Mouse (Mus musculus) heart, embryonic 15.5 days (tissue): ENCODE data around the gene Ino80b. TPM values are rescaled to one million over a fixed set of nuclear protein-coding genes. Genes with fewer than 3 reads are reported as not detected.

ENCODE experiments used
- ATAC-seq: fragments of 200-750 bp; cut with Nextera tagmentation; replicated peaks from 2 replicates; pipeline ENCODE4 v1.8.0; 2017; ENCODE audit warnings: low read depth, moderate TSS enrichment; ENCODE audit not compliant: insufficient number of reproducible peaks, insufficient read depth, low FRiP score
- H3K27ac ChIP-seq: fragments of 300-500 bp; sonication (generic); 2 replicates; pipeline ENCODE4 v1.5.1; 2015; ENCODE audit warnings: mild to moderate bottlenecking, inconsistent platforms
- H3K27me3 ChIP-seq: fragments of 300-500 bp; sonication (generic); 2 replicates; pipeline ENCODE4 v1.6.1; 2015; ENCODE audit warnings: inconsistent platforms
- H3K36me3 ChIP-seq: fragments of 300-500 bp; sonication (generic); 2 replicates; pipeline ENCODE4 v1.6.1; 2015; ENCODE audit warnings: mild to moderate bottlenecking, inconsistent platforms
- H3K4me1 ChIP-seq: fragments of 300-500 bp; sonication (generic); replicated peaks from 2 replicates; pipeline ENCODE4 v1.6.1; 2015; ENCODE audit warnings: inconsistent platforms
- H3K4me2 ChIP-seq: fragments of 300-500 bp; sonication (generic); 2 replicates; pipeline ENCODE4 v1.6.1; 2015; ENCODE audit warnings: inconsistent platforms, mild to moderate bottlenecking, moderate library complexity
- H3K4me3 ChIP-seq: fragments of 300-500 bp; sonication (generic); 2 replicates; pipeline ENCODE4 v1.5.1; 2015; ENCODE audit warnings: mild to moderate bottlenecking, inconsistent platforms
- H3K9ac ChIP-seq: fragments of 300-500 bp; sonication (generic); 2 replicates; pipeline ENCODE4 v1.6.1; 2015; ENCODE audit warnings: mild to moderate bottlenecking, inconsistent platforms
- H3K9me3 ChIP-seq: fragments of 300-500 bp; sonication (generic); replicated peaks from 2 replicates; pipeline ENCODE4 v1.6.1; 2016; ENCODE audit warnings: inconsistent platforms
- WGBS: fragments of 180-500 bp; shearing (Covaris S2); methylation state at CpG from one replicate; pipeline ENCODE4 v1.1.7; 2015; ENCODE audit warnings: mixed read lengths; 5-methylcytosine and 5-hydroxymethylcytosine counted together
- polyA plus RNA-seq: library from polyadenylated mRNA; unstranded; fragments of >200 nt; fragmentation: Nextera tagmentation; extraction: Ambion mirVana; gene quantifications from 2 replicates; pipeline ENCODE4 v1.2.1, GENCODE M21; 2015

Ino80b gene
- polyA plus RNA-seq, 1 experiment from 2014 or later = 7.4 TPM

DNA sequence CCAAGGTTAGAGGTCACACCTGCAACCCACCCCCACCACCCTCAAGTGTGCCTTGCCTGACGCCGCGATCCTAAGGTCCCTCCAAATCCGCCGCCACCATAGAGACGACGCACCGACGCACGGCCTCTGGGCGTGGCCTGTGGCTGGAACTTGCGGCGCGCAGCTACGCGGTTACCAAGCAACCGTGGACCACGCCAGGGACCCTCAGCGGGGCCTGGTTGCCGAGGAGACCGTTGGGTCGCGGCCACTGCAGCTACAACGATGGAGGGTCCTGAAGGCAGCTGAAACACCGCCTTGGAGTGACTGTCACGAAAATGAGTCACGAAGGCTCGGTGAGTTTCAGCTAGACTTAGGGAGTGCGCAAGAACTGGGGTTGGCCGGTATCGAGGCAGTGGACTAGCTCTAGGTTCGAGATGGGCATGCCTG lies 31.0 kb upstream of the Ino80b start, which contains the start of the genes Wdr54 and 1700003E16Rik:
Gene Wdr54 (minus strand): TSS at position 139 of the 426 bp plus-strand sequence.
Gene 1700003E16Rik (plus strand): TSS at position 146 of the 426 bp plus-strand sequence.
- H3K4me3 ChIP-seq = peak within 1 kb of the TSS; percentile 58
- no peak within 1 kb of the TSS for H3K27ac ChIP-seq
- no peaks in the 10 kb centered on the region for H3K9me3 ChIP-seq
- ATAC-seq = peak; percentile 68; the same call in 1 of the 2 replicates
- H3K36me3 ChIP-seq = no peaks in the 10 kb centered on the region
- peaks cover 13% of the 10 kb centered on the region for H3K4me1 ChIP-seq
- H3K27me3 ChIP-seq = peaks cover 23% of the 10 kb centered on the region
- H3K4me2 ChIP-seq = peak within 1 kb of the TSS; percentile 78
- peak within 1 kb of the TSS; percentile 48 for H3K9ac ChIP-seq
- WGBS = 2% methylated on average over 32 of the region's 32 CpGs

DNA sequence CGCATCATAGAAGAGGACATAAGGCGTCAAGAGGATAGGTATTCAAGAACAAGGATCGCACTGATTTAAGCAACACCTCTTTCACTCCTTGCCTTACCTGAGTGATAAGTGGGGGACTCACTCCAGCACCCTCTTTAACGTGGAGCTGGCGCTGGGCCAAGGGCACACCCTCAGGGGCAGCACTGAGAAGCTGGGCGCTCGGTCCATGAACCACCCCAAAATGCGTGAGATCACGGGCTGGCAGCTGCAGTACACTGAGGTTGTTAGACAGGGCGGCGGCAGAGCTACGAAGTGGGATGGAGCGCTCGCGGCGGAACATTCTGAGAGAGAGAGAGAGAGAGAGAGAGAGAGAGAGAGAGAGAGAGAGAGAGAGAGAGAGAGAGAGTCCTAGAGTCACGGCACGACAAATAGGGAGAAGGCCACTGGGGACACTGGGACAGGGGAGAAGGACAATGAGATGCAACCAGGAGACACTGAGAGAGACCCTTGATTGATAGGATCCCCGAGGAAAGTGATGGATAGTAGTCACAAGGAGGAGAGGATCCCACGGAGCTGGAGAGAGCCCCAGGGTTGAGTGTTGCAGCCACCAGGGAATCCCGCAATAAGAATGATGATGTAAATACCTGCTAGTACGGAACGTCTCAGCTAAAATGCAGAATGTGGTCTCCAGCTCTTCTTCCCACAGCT lies 30.5 kb upstream of the Ino80b start:
- Histone ChIP-seq H3K4me2 (peak overlapping the region; percentile 78), H3K9me3 (no peaks in the 10 kb centered on the region), H3K27me3 (peaks cover 17% of the 10 kb centered on the region), H3K9ac (peak overlapping the region; percentile 48), H3K4me3 (peak overlapping the region; percentile 58), H3K36me3 (no peaks in the 10 kb centered on the region; the same call in 1 of the 2 replicates), H3K4me1 (peaks cover 11% of the 10 kb centered on the region), H3K27ac (no peak overlapping the region)
- no peak for ATAC-seq
- WGBS = 11% methylated on average over 23 of the region's 23 CpGs

DNA sequence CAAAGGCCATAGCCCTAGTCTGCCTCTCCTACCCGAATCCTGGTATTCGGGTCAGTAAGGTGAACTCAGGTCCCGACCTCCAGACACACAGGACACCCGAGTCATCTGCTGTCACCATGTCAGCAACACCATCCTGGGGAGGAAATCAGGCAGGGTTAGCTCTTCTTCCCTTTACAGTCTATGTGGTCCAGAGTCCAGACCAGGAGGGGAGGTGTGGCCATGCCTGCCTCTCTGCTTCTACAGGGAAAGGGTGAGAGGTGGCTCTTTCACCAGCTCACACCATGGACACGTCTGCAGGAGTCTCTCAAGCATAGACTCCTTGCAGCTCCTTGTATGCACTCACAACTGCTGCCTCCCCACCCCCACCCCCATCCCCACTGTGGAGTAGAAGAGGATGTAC lies 28.3 kb upstream of the Ino80b start:
- no peak for ATAC-seq
- H3K4me3 ChIP-seq = no peak overlapping the region
- H3K4me1 ChIP-seq = peaks cover 11% of the 10 kb centered on the region
- peaks cover 16% of the 10 kb centered on the region for H3K36me3 ChIP-seq
- no peak overlapping the region for H3K4me2 ChIP-seq
- H3K27ac ChIP-seq = no peak overlapping the region
- no peaks in the 10 kb centered on the region for H3K9me3 ChIP-seq
- peaks cover 8% of the 10 kb centered on the region; the same call in 1 of the 2 replicates for H3K27me3 ChIP-seq
- 62% methylated on average over 5 of the region's 5 CpGs for WGBS
- H3K9ac ChIP-seq = no peak overlapping the region

DNA sequence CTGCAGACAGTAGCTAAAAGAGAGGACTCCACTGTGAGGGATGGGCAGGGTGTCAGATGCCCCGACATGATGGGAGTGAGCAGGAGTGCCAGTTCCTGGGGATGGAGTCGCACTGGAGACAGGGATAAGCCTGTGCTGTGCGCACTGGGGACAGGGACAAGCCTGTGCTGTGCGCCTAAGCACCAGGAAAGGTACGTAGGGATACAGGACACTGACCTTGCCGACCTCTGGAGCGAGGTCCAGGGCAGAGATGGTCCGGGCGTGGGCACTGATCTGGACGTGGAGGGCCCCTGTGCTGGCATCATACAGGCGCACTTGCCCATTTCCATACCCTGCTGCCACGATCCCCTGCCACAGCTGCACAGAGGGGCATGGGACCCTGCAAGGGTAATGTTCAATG lies 27.8 kb upstream of the Ino80b start:
- Histone ChIP-seq H3K4me2 (no peak overlapping the region), H3K9ac (no peak overlapping the region), H3K4me1 (peaks cover 11% of the 10 kb centered on the region), H3K27ac (no peak overlapping the region), H3K9me3 (no peaks in the 10 kb centered on the region), H3K27me3 (peaks cover 8% of the 10 kb centered on the region; the same call in 1 of the 2 replicates), H3K4me3 (no peak overlapping the region), H3K36me3 (peaks cover 19% of the 10 kb centered on the region)
- 80% methylated on average over 12 of the region's 12 CpGs for WGBS
- no peak for ATAC-seq

DNA sequence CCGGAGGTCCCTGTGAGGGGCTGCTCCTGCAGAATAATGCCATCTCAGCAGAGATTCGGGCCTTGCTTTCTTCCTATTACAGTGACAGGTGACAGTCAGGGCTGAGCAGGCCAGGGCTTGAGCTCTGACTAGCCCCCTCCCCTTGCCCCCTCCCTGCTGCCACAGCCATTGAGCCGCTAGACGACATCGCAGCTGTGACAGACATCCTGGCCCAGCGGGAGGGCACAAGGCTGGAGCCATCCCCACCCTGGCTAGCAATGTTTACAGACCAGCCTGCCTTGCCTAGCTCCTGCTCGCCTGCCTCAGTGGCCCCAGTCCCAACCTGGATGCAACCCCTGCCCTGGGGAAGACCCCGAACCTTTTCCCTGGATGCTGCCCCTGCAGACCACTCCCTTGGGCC lies 26.5 kb upstream of the Ino80b start:
- H3K4me1 ChIP-seq = peaks cover 11% of the 10 kb centered on the region
- H3K36me3 ChIP-seq = peaks cover 32% of the 10 kb centered on the region
- no peak overlapping the region for H3K27ac ChIP-seq
- H3K9me3 ChIP-seq = no peaks in the 10 kb centered on the region
- ATAC-seq = no peak
- no peak overlapping the region for H3K4me2 ChIP-seq
- H3K4me3 ChIP-seq = no peak overlapping the region
- no peak overlapping the region for H3K9ac ChIP-seq
- H3K27me3 ChIP-seq = peaks cover 8% of the 10 kb centered on the region; the same call in 1 of the 2 replicates
- WGBS = 28% methylated on average over 8 of the region's 8 CpGs

DNA sequence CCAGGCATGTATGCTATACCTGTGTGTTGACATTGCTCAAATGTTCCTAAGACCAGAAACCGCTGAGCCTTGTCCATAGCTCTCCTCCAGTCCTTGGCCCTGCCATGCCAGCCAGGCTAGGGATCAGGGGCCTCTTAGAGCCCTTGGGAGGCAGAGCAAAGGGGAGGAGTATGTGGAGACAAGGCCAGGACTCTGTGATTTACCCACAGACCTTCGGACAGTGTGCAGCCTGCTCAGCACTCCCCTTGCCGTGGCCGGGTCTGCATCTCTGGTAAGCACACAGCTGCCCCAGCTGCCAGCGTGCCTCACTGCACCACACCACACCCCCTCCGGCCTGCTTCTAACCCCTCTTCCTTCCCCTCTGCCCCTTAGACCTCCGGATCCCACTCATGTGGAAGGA lies 22.0 kb upstream of the Ino80b start:
- WGBS = 52% methylated on average over 7 of the region's 7 CpGs
- ATAC-seq = no peak
- no peaks in the 10 kb centered on the region for H3K27me3 ChIP-seq

DNA sequence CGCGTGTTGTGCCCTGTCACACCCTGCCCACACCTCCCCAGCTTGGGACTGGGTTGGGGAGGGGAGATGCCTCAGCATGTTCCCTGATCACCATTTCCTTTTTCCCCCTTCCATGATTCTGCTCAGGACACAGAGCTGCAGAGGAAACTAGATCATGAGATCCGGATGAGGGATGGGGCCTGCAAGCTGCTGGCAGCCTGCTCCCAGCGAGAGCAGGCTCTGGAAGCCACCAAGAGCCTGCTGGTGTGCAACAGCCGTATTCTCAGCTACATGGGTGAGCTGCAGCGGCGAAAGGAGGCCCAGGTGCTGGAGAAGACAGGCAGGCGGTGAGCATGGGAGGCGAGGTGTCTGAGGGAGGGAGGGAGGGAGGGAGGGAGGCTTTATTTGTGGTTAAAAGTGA lies 20.6 kb upstream of the Ino80b start:
- no peak for ATAC-seq
- Histone ChIP-seq H3K27me3 (no peaks in the 10 kb centered on the region), H3K9ac (no peak overlapping the region), H3K4me2 (no peak overlapping the region), H3K36me3 (peaks cover 36% of the 10 kb centered on the region), H3K4me3 (no peak overlapping the region), H3K27ac (peak overlapping the region; percentile 56), H3K9me3 (no peaks in the 10 kb centered on the region), H3K4me1 (peaks cover 19% of the 10 kb centered on the region)
- WGBS = 60% methylated on average over 9 of the region's 9 CpGs

More for the DNA sequence above, 22.0 kb upstream of the Ino80b start:
- no peaks in the 10 kb centered on the region for H3K9me3 ChIP-seq
- no peak overlapping the region for H3K27ac ChIP-seq
- H3K4me1 ChIP-seq = peaks cover 8% of the 10 kb centered on the region
- no peak overlapping the region for H3K4me3 ChIP-seq
- H3K4me2 ChIP-seq = no peak overlapping the region
- H3K9ac ChIP-seq = no peak overlapping the region
- H3K36me3 ChIP-seq = peaks cover 36% of the 10 kb centered on the region

DNA sequence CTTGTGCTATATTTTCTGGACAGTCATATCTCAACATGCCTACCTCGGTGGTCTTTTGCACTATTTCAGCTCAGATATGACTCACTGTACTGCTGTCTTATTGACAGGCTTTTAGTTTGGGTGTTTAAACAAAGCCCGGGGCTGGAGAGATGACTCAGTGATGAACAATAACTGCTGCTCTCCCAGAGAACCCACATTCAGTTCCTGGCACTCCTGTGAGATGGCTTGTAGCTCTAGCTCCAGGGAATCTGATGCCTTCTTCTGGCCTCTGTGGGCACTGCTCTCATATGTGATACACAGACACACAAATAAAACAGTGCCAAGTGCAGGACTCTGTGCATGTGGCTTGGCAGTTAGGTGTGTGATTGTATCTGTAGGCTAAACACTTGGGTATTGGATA lies 20.0 kb upstream of the Ino80b start:
- peak overlapping the region; percentile 56; the same call in 1 of the 2 replicates for H3K27ac ChIP-seq
- WGBS = 64% methylated on average over 2 of the region's 2 CpGs
- no peak for ATAC-seq

DNA sequence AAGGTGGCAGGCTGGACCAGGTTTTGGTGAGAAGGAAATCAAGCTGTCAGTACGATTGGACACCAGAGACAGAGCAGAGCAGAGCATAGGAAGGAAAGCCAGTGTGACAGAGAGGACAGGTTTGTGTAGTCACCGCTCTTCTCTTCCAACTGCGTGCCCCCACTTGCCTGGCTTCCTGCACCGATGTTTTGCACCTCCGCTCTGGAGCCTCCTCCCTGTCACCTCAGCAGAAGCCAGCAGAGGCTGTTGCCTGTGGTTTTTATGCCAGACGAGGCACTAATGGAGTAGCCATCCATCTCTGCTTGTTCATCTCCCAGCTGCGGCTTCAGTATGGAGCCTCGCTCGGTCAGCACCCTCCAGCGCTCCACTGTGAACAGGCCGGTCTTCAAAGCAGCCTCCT lies 17.7 kb upstream of the Ino80b start:
- Histone ChIP-seq H3K4me2 (peak overlapping the region; percentile 82), H3K4me1 (peaks cover 33% of the 10 kb centered on the region), H3K9ac (no peak overlapping the region), H3K9me3 (no peaks in the 10 kb centered on the region), H3K27ac (no peak overlapping the region; the same call in 1 of the 2 replicates), H3K27me3 (no peaks in the 10 kb centered on the region), H3K4me3 (peak overlapping the region; percentile 46), H3K36me3 (peaks cover 16% of the 10 kb centered on the region; the same call in 1 of the 2 replicates)
- no peak for ATAC-seq
- WGBS = 53% methylated on average over 11 of the region's 11 CpGs

More for the DNA sequence above, 20.0 kb upstream of the Ino80b start:
- Histone ChIP-seq H3K9me3 (no peaks in the 10 kb centered on the region), H3K9ac (no peak overlapping the region), H3K4me1 (peaks cover 19% of the 10 kb centered on the region), H3K36me3 (peaks cover 36% of the 10 kb centered on the region), H3K4me3 (no peak overlapping the region), H3K4me2 (no peak overlapping the region), H3K27me3 (no peaks in the 10 kb centered on the region)

DNA sequence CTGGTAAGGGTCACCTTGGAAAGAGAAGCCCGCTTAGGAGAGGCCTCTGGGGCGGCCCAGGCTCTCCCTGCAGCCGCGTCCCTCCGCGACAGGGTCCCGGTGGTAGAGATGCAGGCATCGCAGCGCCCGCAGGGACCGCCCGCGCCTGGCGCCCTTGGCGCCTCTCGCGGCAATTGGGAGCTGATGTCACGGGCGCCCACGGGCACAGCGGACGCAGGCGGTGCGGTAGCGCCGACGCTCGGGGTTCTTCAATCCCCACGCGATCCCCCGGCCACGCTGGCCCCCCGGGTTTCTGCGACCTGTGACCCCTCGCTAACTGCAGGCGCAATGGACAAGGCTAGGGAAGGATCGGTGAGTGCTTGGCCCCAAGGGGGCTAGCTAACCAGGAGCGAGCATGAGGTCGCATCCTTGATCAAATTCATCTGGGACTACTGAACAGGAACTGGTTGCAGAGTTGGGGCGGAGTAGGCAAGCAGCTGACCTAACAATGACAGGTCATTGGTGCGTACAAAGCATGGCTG lies 17.0 kb upstream of the Ino80b start:
- no peaks in the 10 kb centered on the region for H3K27me3 ChIP-seq
- ATAC-seq = no peak
- H3K9ac ChIP-seq = peak overlapping the region; percentile 66
- peak overlapping the region; percentile 67 for H3K27ac ChIP-seq
- H3K4me2 ChIP-seq = peak overlapping the region; percentile 82
- H3K9me3 ChIP-seq = no peaks in the 10 kb centered on the region
- H3K4me3 ChIP-seq = peak overlapping the region; percentile 46
- peaks cover 36% of the 10 kb centered on the region for H3K4me1 ChIP-seq
- WGBS = 5% methylated on average over 41 of the region's 41 CpGs
- H3K36me3 ChIP-seq = peaks cover 10% of the 10 kb centered on the region; the same call in 1 of the 2 replicates

DNA sequence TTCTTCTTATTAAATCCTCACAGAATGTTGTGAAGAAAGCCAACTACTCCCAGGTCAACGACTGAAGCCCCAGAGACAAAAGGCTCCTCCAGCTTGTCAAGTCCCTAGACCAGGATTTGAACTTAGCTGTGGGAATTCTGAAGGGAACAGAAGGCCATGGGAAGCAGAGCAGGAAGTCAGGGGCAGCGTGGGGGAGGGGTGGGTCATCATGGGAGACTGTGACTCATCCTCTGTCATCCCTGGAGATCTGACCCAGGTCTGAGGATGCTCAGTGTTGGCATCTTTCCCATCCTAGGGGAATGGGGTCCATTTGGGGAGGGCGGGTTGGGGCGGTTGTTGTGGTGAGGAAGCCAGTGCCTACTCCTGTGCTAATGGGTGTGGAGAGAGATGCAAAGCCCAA lies 16.4 kb upstream of the Ino80b start:
- Histone ChIP-seq H3K4me3 (peak overlapping the region; percentile 46), H3K27ac (peak overlapping the region; percentile 67)

More for the DNA sequence above, 16.4 kb upstream of the Ino80b start:
- peak overlapping the region; percentile 82 for H3K4me2 ChIP-seq
- peaks cover 3% of the 10 kb centered on the region; the same call in 1 of the 2 replicates for H3K36me3 ChIP-seq
- no peaks in the 10 kb centered on the region for H3K27me3 ChIP-seq
- 35% methylated on average over 4 of the region's 4 CpGs for WGBS
- H3K9ac ChIP-seq = peak overlapping the region; percentile 66
- H3K9me3 ChIP-seq = no peaks in the 10 kb centered on the region
- ATAC-seq = no peak
- H3K4me1 ChIP-seq = peaks cover 39% of the 10 kb centered on the region
